Mouse (Mus musculus) heart, postnatal 36 days (tissue): ENCODE measurements at regions not wholly inside any gene's neighbourhood (a gene's known extent, or its start where the extent isn't known, plus 50 kb on each side); places are given as distances from the start of the nearest gene placed in this dataset.
"Not testable (repeated sequence)": the region's sequence is repeated elsewhere in the genome, so short reads cannot be mapped to it uniquely, and the experiment has no call there.

ENCODE experiments used
- DNase-seq, 2 experiments: peaks; one replicate each; pipeline ENCODE4 v3.0.0; 2021 to 2022
- intact Hi-C: fragments of 180-260 bp; cut with DNase I; formaldehyde crosslinking; loops from one replicate; pipeline ENCODE4 v1.15.1; 2025
- microRNA-seq, 2 experiments: library from miRNA; unstranded; fragments of <30 nt; microRNA quantifications; one replicate each; pipeline ENCODE4 v1.2.0; 2021; ENCODE audit warnings: borderline number of aligned reads in 2 of 2

- DNase-seq, intact Hi-C loops: not testable (repeated sequence)
Observed at GRCm38 (mm10) chr5:7732566-7732965, 227.7 kb upstream of the Steap4 start.

- no peak for DNase-seq
- intact Hi-C loops: no loop called here
Observed at GRCm38 (mm10) chr5:7779827-7780226, 180.4 kb upstream of the Steap4 start.

GRCm38 (mm10) chr5:7782235-7782634 is 178.0 kb upstream of the Steap4 start:
- no peak for DNase-seq

GRCm38 (mm10) chr5:7788406-7788805 is 171.9 kb upstream of the Steap4 start:
- no peak for DNase-seq
- intact Hi-C loops: no loop called here

More at GRCm38 (mm10) chr5:7782235-7782634, 178.0 kb upstream of the Steap4 start:
- intact Hi-C loops: no loop called here

- intact Hi-C loops: no loop called here
- no peak for DNase-seq
Observed at GRCm38 (mm10) chr5:7789126-7789525, 171.1 kb upstream of the Steap4 start.

GRCm38 (mm10) chr5:7820592-7820991 is 139.7 kb upstream of the Steap4 start:
- no peak for DNase-seq
- intact Hi-C loops: no loop called here

GRCm38 (mm10) chr5:7821700-7822099 is 138.6 kb upstream of the Steap4 start:
- intact Hi-C loops: no loop called here
- no peak for DNase-seq

GRCm38 (mm10) chr5:7829618-7830017 is 130.6 kb upstream of the Steap4 start:
- intact Hi-C loops: no loop called here
- no peak for DNase-seq

GRCm38 (mm10) chr5:7833812-7834211 is 126.4 kb upstream of the Steap4 start:
- no peak for DNase-seq
- intact Hi-C loops: no loop called here

- intact Hi-C loops: no loop called here
- DNase-seq: no peak
Observed at GRCm38 (mm10) chr5:7863047-7863446, 97.2 kb upstream of the Steap4 start.

- intact Hi-C loops: no loop called here
- DNase-seq: no peak
Observed at GRCm38 (mm10) chr5:7866041-7866641, 94.1 kb upstream of the Steap4 start.

GRCm38 (mm10) chr5:7899537-7899936 is 60.7 kb upstream of the Steap4 start:
- intact Hi-C loops: no loop called here
- DNase-seq: no peak

Small RNA genes in the stretch of these regions (microRNA-seq; reads per million reads assigned to microRNA genes)
- gene Gm22196: 0 reads per million in 2 experiments
